Mouse (Mus musculus) adrenal gland, postnatal 4 days (tissue): ENCODE measurements at regions not wholly inside any gene's neighbourhood (a gene's known extent, or its start where the extent isn't known, plus 50 kb on each side); places are given as distances from the start of the nearest gene placed in this dataset.
"Not testable (repeated sequence)": the region's sequence is repeated elsewhere in the genome, so short reads cannot be mapped to it uniquely, and the experiment has no call there.

Experiments used
- DNase-seq, 2 experiments: peaks; one replicate each; pipeline ENCODE4 v3.0.0; 2021 to 2022; ENCODE audit warnings: low spot score in 2 of 2, mixed read lengths in 2 of 2

GRCm38 (mm10) chr5:142281997-142282396, 119.3 kb upstream of the Foxk1 start:
- DNase-seq: no peak

GRCm38 (mm10) chr5:142287981-142288380, 113.3 kb upstream of the Foxk1 start:
- no peak for DNase-seq

- DNase-seq: no peak
Measured at GRCm38 (mm10) chr5:142291451-142291850, 109.8 kb upstream of the Foxk1 start.

- DNase-seq: not testable (repeated sequence)
Measured at GRCm38 (mm10) chr5:142296401-142296800, 104.9 kb upstream of the Foxk1 start.

GRCm38 (mm10) chr5:142299621-142300020, 101.7 kb upstream of the Foxk1 start:
- no peak for DNase-seq

- DNase-seq: no peak
Measured at GRCm38 (mm10) chr5:142308511-142308910, 92.8 kb upstream of the Foxk1 start.

- DNase-seq: peak in 1 of 2 experiments; percentile 8
Measured at GRCm38 (mm10) chr5:142313944-142314343, 87.4 kb upstream of the Foxk1 start.

GRCm38 (mm10) chr5:142314466-142314865, 86.8 kb upstream of the Foxk1 start:
- DNase-seq: no peak

GRCm38 (mm10) chr5:142319268-142319667, 82.0 kb upstream of the Foxk1 start:
- peak in 1 of 2 experiments; percentile 24 for DNase-seq

- DNase-seq: no peak
Measured at GRCm38 (mm10) chr5:142321316-142321715, 80.0 kb upstream of the Foxk1 start.

GRCm38 (mm10) chr5:142324928-142325327, 76.4 kb upstream of the Foxk1 start:
- no peak for DNase-seq

GRCm38 (mm10) chr5:142325560-142325959, 75.7 kb upstream of the Foxk1 start:
- no peak for DNase-seq

GRCm38 (mm10) chr5:142327261-142327660, 74.0 kb upstream of the Foxk1 start:
- peak in 1 of 2 experiments; percentile 31 for DNase-seq

- DNase-seq: no peak
Measured at GRCm38 (mm10) chr5:142329724-142330520, 71.4 kb upstream of the Foxk1 start.

GRCm38 (mm10) chr5:142332744-142333143, 68.6 kb upstream of the Foxk1 start:
- DNase-seq: no peak

- DNase-seq: no peak
Measured at GRCm38 (mm10) chr5:142337436-142337835, 63.9 kb upstream of the Foxk1 start.

GRCm38 (mm10) chr5:142338051-142338450, 63.2 kb upstream of the Foxk1 start:
- DNase-seq: no peak

GRCm38 (mm10) chr5:142340205-142341025, 60.9 kb upstream of the Foxk1 start:
- no peak for DNase-seq

GRCm38 (mm10) chr5:142341026-142341432, 60.3 kb upstream of the Foxk1 start:
- DNase-seq: no peak

- no peak for DNase-seq
Measured at GRCm38 (mm10) chr5:142346454-142346853, 54.8 kb upstream of the Foxk1 start.

GRCm38 (mm10) chr5:142350574-142350973, 50.7 kb upstream of the Foxk1 start:
- DNase-seq: no peak
